Mouse (Mus musculus) embryonic stem cell, embryonic (primary cell): ENCODE measurements around the gene Gfpt2.

Source experiments
- CTCF ChIA-PET, 4 experiments: fragments of 300-600 bp in 2 of 4; fragments of 350-600 bp in 2 of 4; sonication (Branson Sonifier 250); formaldehyde crosslinking; loops; one replicate each; lab custom pipeline; 2022; ENCODE audit warnings: inconsistent platforms in 2 of 4; lab: Charles Lee
- POLR2A ChIA-PET, 4 experiments: fragments of 300-600 bp in 2 of 4; fragments of 350-600 bp in 2 of 4; sonication (Branson Sonifier 250); formaldehyde crosslinking; loops; one replicate each; lab custom pipeline; 2022; ENCODE audit warnings: antibody characterized with exemption in 4 of 4, inconsistent platforms in 1 of 4; lab: Charles Lee

Gfpt2 gene

DNA sequence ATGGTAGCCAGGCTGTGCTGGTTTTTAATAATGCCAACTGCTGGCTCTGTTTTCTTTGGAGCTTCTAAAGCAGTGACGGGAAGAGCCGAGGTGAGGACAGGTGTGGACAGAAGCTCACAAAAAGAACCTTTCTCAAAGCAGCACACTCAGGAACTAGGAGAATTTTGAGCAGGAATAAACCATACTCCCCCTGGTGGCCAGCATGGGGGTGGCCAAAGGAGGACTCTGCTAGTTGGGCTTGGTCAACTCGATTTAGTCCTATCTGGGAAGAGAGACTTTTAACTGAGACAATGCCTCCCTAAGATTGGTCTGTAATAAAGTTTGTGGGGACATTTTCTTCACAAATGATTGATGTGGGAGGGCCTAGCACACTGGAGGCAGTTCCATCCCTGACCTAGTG, 51.0 kb downstream of the Gfpt2 start:
- ChIA-PET POLR2A (interaction anchor here in 3 of 4 experiments (0.6 to 4.5 kb wide), 8 partner anchors 16 to 122 kb away, joined by 3 to 10 read pairs (median 4); no protein-coding TSS in a partner anchor), CTCF (interaction anchor here in 3 of 4 experiments (0.5 to 2.5 kb wide), 17 partner anchors 9 to 643 kb away, joined by 3 to 28 read pairs (median 5); no protein-coding TSS in a partner anchor)

DNA sequence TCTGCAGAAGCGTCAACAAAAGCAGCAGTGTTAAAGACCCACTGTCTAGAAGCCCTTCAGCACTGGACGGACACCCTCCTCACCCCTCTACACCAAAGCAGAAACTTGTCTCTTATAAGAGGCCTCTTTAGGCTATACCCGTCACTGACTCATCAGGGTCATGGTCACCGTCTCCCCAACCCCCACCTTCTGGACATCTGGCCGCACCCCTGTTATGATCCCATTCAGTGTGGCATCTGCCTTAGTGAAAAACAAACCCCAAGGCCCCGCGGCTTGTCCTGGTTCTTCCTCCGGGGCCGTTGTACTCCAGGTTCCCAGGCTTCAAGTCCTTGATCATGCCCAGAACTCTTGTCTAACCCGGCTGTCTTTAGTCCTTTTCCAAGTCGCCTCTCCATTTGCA, 52.0 kb downstream of the Gfpt2 start:
- ChIA-PET POLR2A (interaction anchor here in 3 of 4 experiments (0.5 to 4.5 kb wide), 14 partner anchors 10 to 533 kb away, joined by 3 to 10 read pairs (median 4); partner anchors contain the start of genes Maml1 (in 1 of the 3) and Mrnip (in 1 of the 3)), CTCF (interaction anchor here (0.5 to 2.5 kb wide), 30 partner anchors 9 to 655 kb away, joined by 3 to 28 read pairs (median 4); partner anchors contain the start of gene Cnot6 (in 1 of the 4))

DNA sequence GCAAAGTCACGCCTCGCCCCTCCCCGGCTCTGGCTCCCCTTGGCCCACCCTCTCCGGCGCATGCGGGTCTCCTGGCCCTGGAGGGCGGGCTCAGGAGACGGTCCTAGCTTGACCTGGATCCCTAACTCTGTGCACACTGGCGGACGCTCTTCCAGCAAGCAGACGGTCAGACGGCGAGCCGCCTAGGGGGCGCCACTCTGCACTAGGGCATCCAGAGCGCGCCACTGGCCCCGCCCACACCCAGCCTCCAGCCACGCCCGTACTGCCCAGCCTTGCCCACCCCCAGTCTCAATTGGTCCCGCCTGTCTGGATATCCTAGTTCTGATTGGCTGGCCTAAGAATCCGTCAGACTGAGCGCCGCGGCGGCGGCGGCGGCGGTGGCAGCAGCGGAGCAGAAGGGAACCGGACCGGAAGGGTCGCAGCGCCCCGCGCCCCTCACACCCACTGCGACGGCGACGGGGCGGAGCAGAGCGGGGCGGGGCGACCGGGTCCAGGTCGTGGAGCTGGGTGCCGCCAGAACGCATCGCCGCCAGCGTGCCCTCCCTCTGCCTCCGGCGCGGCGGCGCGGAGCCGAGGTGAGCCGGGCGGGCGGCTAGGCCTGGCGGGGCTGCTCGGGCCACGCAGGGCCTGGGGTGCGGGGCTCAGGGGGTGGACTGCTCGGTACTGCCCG, 52.6 kb downstream of the Gfpt2 start, which contains the start of gene Mapk9:
Gene Mapk9 (plus strand): TSS at position 351 of the 670 bp plus-strand sequence.
- ChIA-PET CTCF (interaction anchor here (0.5 to 2.5 kb wide), 29 partner anchors 8 to 655 kb away, joined by 3 to 28 read pairs (median 4); partner anchors contain the start of gene Cnot6 (in 1 of the 4)), POLR2A (interaction anchor here (0.5 to 4.5 kb wide), 21 partner anchors 10 to 532 kb away, joined by 3 to 10 read pairs (median 3); partner anchors contain the start of genes Maml1 (in 1 of the 4) and Mrnip (in 1 of the 4))

DNA sequence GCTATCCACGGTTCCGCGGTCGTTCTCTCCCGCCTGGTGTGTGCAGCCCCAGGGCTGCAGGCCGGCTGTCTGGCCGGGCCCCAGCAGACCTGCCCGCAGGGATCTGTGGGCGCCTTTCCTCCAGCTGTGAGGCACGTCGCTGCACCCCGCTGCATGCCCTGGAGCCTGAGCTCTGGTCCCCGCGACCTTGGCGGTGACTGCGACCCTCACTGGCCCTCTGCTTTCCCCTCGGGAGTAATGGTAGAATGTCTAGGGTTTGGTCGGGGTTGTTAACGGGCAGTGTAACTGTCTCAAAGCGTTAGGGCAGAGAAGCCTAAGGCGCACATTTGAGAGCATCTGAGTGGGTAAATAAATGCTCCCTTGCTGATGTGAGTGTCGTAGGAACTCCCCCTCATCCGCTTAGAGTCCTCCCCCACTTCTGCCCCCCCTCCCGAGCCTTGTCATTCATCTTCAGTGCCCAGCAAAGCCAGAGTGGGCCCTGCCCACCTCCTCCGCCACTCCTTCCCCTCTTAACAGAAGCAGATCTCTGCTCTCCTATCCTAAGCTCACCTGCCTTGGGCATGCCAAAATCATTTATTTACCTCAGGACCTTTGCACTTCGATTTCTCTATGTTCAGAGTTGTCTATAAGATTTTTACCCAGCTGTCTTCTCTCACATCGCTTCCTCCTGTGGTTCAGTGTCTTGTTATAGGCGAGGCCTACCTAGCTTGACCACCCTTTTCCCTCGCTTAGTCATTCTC, 53.3 kb downstream of the Gfpt2 start:
- CTCF ChIA-PET, result interaction anchor here (0.5 to 2.5 kb wide), 17 partner anchors 22 to 1013 kb away, joined by 3 to 28 read pairs (median 4); partner anchors contain the start of gene Cnot6 (in 1 of the 4)
- POLR2A ChIA-PET, result interaction anchor here (0.6 to 4.5 kb wide), 21 partner anchors 13 to 575 kb away, joined by 3 to 10 read pairs (median 3); partner anchors contain the start of genes Maml1 (in 1 of the 4) and Mrnip (in 1 of the 4)

DNA sequence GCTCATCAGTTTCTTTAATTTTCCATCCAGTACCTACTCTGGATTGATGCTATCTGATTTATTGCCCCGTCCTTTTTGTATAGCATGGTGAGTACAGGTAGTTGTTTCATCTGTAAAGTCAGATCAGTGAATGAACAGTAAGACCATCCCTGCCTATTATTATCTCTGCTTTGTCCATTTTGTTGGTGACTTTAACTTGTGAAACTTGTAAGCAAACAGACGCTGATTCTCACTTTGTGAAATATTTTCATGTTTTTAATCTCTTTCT, 53.8 kb downstream of the Gfpt2 start:
- ChIA-PET POLR2A (interaction anchor here in 2 of 4 experiments (0.6 to 4.5 kb wide), 11 partner anchors 9 to 574 kb away, joined by 3 to 10 read pairs (median 3); no protein-coding TSS in a partner anchor), CTCF (interaction anchor here (0.5 to 2.2 kb wide), 10 partner anchors 22 to 1014 kb away, joined by 3 to 11 read pairs (median 4); no protein-coding TSS in a partner anchor)

DNA sequence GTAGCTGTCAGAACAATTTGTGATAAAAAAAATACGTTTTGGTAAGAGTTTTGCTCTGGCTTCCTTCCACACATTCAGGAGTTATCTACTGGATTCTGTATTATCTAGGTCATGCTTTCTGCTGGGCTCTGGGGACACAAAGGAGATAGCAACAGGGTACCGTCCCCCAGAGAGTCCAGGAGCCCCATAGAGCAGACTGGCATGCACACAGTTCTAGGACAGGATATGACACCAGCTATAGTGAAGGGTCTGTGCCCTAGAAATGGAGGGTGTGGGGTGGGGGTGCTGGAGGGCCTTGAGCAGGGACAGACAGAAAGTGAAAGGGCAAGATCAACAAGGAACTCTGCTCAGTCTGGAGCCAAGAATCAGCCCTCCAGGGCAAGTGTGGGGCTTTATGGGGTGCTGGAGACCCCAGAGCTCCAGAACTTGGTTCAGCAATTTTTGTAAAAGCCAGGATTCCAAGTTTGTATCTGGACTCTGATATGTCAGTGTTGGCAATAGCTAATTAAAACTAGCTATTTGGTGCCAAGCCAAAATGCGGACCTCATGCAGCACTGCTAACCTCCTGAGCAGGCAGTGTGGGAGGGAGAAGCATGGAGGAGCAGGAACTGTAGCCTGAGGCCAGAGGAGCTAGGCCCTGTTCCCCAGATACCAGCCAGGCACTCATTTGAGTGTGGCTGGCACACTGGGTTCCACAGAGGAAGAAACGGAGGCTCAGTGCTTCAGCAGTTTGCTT, 54.3 kb downstream of the Gfpt2 start:
- CTCF ChIA-PET, result interaction anchor here (0.6 to 1.0 kb wide), 5 partner anchors 23 to 212 kb away, joined by 3 to 6 read pairs (median 4); no protein-coding TSS in a partner anchor
- POLR2A ChIA-PET, result interaction anchor here in 2 of 4 experiments (0.6 to 4.5 kb wide), 11 partner anchors 8 to 197 kb away, joined by 3 to 10 read pairs (median 3); no protein-coding TSS in a partner anchor

DNA sequence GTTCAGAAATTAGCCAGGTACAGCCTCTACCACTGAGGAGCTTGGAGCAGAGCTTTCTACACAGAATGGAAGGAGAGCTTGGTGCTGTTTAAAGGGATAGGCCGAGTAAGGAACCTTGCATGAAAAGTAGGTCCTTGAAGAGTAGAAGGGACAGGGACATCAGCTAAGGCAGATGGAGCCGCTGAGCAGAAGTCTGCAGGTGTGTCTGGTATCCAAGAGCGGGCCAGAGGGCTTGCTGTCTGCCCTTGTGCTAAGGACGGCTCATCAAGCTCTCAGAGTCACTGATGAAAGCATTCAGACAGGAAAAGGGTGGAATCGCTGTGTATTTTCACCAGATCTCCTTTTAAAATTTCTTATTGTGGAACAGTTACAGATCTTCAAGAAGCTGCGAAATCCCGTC, 56.4 kb downstream of the Gfpt2 start:
- CTCF ChIA-PET, result no interaction called here
- POLR2A ChIA-PET, result interaction anchor here in 3 of 4 experiments (0.6 to 1.5 kb wide), 6 partner anchors 8 to 218 kb away, joined by 3 to 4 read pairs (median 3); partner anchors contain the start of gene Cnot6 (in 1 of the 3)

DNA sequence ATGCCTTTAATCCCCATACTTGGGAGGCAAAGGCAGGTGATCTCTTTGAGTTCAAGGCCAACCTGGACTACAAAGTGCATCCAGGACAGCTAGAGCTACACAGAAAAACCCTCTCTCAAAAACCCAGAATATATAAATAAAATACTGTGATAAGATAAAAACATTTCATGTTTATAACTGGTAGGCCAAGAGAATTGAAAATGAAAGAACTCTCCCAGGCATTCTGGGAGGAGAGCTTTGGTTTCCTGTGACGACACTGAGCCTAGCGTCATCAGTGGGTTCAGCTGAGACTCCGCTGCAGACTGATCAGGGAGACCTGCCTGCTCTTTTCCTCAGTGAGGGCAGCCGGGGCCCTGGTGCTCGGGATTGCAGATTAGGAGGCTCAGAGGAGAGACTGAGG, 61.2 kb downstream of the Gfpt2 start:
- ChIA-PET CTCF (interaction anchor here in 3 of 4 experiments (0.6 to 1.3 kb wide), 3 partner anchors 9 to 650 kb away, joined by 3 read pairs; no protein-coding TSS in a partner anchor), POLR2A (interaction anchor here in 2 of 4 experiments (0.9 to 1.8 kb wide), 2 partner anchors 12 to 14 kb away, joined by 4 read pairs; no protein-coding TSS in a partner anchor)

DNA sequence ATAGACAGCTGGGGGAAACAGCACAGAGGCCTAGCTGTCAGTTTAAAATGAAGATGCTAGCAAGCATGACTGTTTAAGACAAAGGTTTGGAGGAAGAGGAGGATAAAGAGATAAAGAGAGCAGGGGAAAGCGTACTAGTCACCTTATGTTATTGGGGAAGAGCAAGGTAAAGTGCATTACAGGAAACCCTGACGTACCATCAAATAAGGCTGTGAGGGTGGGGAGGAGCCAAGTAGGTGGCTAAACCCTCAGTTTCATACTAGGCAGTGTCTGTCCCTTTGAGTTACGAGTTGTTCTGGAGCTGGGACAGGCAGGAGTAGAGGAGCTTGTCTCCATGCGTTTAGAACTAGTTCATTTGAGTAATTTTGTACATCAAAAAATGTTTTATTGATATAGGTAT, 67.2 kb downstream of the Gfpt2 start:
- POLR2A ChIA-PET, result no interaction called here
- CTCF ChIA-PET, result interaction anchor here in 1 of 4 experiments (0.7 to 1.2 kb wide), 2 partner anchors 10 to 14 kb away, joined by 3 to 5 read pairs; no protein-coding TSS in a partner anchor

DNA sequence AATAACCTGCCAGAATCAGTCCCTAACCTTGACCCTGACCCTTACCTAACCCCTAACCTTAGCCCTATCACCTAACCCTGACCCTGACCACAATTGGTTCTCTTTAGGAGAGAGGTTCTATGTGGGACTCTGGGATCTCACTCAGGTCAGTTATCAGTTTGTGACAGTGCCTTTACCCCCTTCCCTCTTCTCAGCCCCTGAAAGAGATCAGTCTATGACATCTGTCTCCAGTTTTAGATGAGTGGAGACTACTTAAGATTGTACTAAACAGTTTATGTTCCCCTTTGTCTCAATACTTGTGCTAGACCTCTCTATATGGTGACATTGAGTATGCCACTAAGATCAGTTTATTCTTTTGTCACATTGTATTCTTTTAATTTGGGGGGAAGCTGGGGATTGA, 69.9 kb downstream of the Gfpt2 start:
- CTCF ChIA-PET, result interaction anchor here in 2 of 4 experiments (1.2 to 1.4 kb wide), 3 partner anchors 8 to 211 kb away, joined by 3 to 4 read pairs (median 3); no protein-coding TSS in a partner anchor
- POLR2A ChIA-PET, result interaction anchor here in 1 of 4 experiments (1.1 kb wide), 1 partner anchor 11 kb away, joined by 3 read pairs; no protein-coding TSS in a partner anchor

DNA sequence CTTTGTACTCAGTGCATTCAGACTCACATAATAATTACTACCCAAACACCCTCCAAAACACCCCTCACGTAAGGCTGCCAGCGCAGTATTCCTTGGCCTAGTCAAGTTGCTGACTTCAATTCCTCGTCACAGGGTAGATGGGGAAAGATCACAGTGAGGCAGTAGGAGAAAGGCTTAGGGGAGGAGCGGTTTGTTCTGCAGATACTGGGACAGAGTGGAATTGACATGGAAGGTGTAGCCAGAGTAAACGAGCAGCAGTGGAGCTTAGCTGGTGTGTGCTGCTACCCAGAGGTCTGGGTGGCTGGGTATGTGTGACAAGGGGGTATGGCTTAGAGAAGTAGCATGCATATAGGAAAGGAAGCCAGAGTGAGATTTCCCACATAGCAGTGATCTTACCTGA, 73.3 kb downstream of the Gfpt2 start:
- POLR2A ChIA-PET, result no interaction called here
- CTCF ChIA-PET, result interaction anchor here in 1 of 4 experiments (1.8 kb wide), 1 partner anchor 231 kb away, joined by 3 read pairs; no protein-coding TSS in a partner anchor

DNA sequence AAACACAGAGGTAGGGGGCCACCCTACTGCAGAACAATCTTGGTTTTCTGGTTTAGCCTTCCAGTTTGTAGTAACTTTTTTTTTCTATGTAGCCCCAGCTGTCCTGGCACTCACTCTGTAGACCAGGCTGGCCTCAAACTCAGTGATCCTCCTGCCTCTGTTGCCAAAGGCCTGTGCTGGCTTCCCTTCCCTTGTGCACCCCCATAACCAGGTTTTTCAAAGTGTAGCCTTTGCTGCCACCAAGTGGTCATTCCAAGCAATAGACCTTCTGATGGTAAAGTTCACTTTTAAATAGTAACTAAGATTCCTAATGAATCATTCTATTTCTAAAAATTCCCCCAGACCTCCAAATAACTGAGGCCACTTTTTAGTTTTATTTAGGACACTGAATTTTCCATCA, 75.8 kb downstream of the Gfpt2 start:
- POLR2A ChIA-PET, result no interaction called here
- CTCF ChIA-PET, result interaction anchor here in 3 of 4 experiments (0.5 to 1.3 kb wide), 7 partner anchors 19 to 236 kb away, joined by 3 to 5 read pairs (median 4); no protein-coding TSS in a partner anchor

DNA sequence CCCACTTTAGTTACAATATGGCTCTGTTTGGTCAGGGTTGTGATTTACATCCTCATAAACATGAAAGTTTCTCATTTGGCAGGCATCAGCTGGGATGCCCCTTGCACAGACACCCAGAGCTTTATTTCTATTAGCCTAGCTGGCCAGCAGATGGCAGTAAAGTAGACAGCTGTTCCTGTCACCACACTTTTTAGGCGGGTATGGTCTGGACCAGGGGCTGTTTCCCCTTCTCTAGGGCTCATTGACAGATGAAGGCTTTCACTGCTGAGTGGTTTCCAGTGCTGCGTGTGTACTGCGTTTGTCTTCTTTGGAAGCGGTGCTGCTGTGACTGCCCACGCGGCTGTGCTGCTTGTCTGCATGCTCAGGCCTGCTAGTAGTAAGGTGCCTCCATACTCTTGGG, 77.9 kb downstream of the Gfpt2 start:
- ChIA-PET POLR2A (interaction anchor here in 3 of 4 experiments (0.6 to 1.2 kb wide), 5 partner anchors 30 to 220 kb away, joined by 3 to 4 read pairs (median 4); no protein-coding TSS in a partner anchor), CTCF (interaction anchor here (0.5 to 2.2 kb wide), 45 partner anchors 8 to 268 kb away, joined by 3 to 22 read pairs (median 4); partner anchors contain the start of gene Mapk9 (in 1 of the 4))

DNA sequence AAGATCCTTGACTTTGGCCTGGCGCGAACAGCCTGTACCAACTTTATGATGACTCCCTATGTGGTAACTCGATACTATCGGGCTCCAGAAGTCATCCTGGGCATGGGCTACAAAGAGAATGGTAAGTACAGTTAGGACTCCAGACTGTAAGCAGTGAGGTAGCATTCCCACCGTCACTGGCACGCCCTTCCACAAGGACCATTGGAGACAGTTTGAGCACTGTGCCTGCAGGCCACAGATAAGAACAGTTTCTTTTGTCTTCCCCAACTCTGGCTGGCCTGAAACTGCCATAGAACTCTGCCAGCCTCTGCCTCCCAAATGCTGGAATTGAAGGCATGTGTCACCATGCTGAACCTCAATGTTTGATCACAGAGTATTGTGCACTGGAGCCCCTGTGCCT, 78.8 kb downstream of the Gfpt2 start:
- CTCF ChIA-PET, result interaction anchor here in 1 of 4 experiments (1.0 kb wide), 1 partner anchor 26 kb away, joined by 3 read pairs; the partner anchor contains the start of gene Mapk9
- POLR2A ChIA-PET, result no interaction called here

DNA sequence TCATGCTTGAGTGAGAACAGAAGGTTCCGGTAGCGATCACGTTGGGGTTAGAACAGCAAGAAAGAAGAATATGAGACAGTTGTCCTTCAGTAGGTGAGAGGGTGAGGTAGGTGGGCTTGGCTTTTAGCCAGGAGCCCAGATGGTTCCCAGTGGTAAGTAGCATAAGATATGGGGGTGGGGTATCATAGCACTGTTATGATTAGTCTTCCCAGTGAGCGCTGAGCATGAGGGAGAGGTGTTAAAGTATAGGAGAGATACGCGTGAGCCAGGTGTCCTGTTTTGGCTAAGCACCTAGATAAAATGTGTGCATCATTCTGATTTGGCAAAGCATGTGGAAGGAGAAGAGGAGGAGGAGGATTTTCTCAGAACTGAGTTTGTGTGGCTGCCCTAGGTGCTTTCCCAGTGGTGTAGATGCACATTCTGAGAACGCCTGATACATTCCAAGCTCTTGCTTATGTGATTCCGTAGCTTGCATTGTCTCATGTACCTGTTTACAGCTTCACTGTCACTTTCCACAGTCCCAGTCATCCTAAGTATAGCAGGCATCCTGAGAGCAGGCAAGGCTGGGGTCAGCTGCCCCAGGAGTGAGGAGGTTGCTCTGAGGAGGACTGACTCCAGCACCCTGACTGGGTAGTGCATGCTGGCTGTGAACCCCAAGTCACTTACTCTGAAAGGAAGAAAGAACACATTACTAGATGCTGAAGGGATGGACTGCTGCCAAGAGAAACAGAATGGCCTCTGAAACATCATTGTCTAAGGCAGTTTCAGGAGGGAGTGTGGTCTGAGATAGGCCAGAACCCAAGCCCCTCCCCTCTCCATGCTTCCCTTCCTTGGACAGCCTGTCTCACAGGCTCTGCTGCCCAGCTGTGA, 83.2 kb downstream of the Gfpt2 start:
- ChIA-PET POLR2A (no interaction called here), CTCF (interaction anchor here in 1 of 4 experiments (1.1 kb wide), 1 partner anchor 84 kb away, joined by 4 read pairs; no protein-coding TSS in a partner anchor)
